8 mouse cellular contexts compared by ENCODE assay signal in the genomic region with DNA sequence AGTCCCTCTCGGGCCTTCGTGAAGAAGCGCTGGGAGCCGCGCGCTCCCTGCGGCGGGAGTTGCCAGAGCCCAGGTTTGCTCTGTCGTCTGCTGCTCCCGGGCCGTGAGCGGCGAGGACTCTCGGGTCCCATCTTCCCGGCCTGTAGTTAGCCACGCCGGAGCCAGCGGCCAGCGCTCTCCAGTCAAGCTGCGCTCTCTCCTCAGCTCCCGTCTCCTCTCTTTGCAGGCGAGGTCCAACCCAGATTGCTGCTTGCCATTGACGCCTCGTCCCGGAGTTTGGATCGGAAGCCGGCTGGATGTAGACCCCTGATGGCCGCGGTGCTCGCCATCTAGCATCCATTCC. TPM values are rescaled to one million over a fixed set of nuclear protein-coding genes. Genes with fewer than 3 reads are reported as not detected.
DNase-seq lines count a peak whose midpoint lies in the region; ATAC-seq and TF ChIP-seq lines count a peak whose summit lies in the region.

No protein-coding gene starts in this region.

- peak overlapping the region; percentile 92 for H3K9ac ChIP-seq in lung, embryonic 14.5 days
- H3K9ac ChIP-seq in embryonic facial prominence, embryonic 14.5 days (ENCODE audit: low read depth, low read length) = peak overlapping the region; percentile 90
- H3K9ac ChIP-seq in intestine, embryonic 16.5 days (ENCODE audit: low read depth, low read length) = peak overlapping the region; percentile 85
- peak overlapping the region; percentile 92 for H3K9ac ChIP-seq in neural tube, embryonic 15.5 days (replicated peaks)

- peak; percentile 77; the same call in 1 of the 2 replicates for ATAC-seq in lung, embryonic 14.5 days (ENCODE audit: insufficient read depth)
- peak; percentile 75; the same call in 1 of the 2 replicates for ATAC-seq in embryonic facial prominence, embryonic 14.5 days (ENCODE audit: low read depth)
- no peak for ATAC-seq in intestine, embryonic 16.5 days
- peak; percentile 80 for ATAC-seq in neural tube, embryonic 15.5 days (ENCODE audit: low FRiP score)

- peak overlapping the region; percentile 94 for H3K27ac ChIP-seq in lung, embryonic 14.5 days (ENCODE audit: low read depth)
- H3K27ac ChIP-seq in embryonic facial prominence, embryonic 14.5 days (replicated peaks; ENCODE audit: low read depth, low read length) = peak overlapping the region; percentile 89
- peak overlapping the region; percentile 91 for H3K27ac ChIP-seq in intestine, embryonic 16.5 days (ENCODE audit: low read length)
- H3K27ac ChIP-seq in neural tube, embryonic 15.5 days (replicated peaks) = peak overlapping the region; percentile 90

- no peaks in the 10 kb centered on the region for H3K9me3 ChIP-seq in lung, embryonic 14.5 days (ENCODE audit: low read depth, low read length)
- no peaks in the 10 kb centered on the region for H3K9me3 ChIP-seq in embryonic facial prominence, embryonic 14.5 days (ENCODE audit: control insufficient read depth, low read length)
- H3K9me3 ChIP-seq in intestine, embryonic 16.5 days (ENCODE audit: control insufficient read depth, low read length) = no peaks in the 10 kb centered on the region
- H3K9me3 ChIP-seq in neural tube, embryonic 15.5 days (replicated peaks) = no peaks in the 10 kb centered on the region

- no peak for TF ChIP-seq CTCF in lung, embryonic 14.5 days (IDR thresholded peaks at IDR 0.05; ENCODE audit: low read depth)

- no peaks in the 10 kb centered on the region for H3K4me1 ChIP-seq in lung, embryonic 14.5 days (ENCODE audit: insufficient read depth)
- peaks cover 5% of the 10 kb centered on the region; the same call in 1 of the 2 replicates for H3K4me1 ChIP-seq in embryonic facial prominence, embryonic 14.5 days (ENCODE audit: control insufficient read depth, insufficient read depth, low read length)
- peaks cover 3% of the 10 kb centered on the region; the same call in 1 of the 2 replicates for H3K4me1 ChIP-seq in intestine, embryonic 16.5 days (ENCODE audit: control insufficient read depth, insufficient read depth, low read length)
- peaks cover 26% of the 10 kb centered on the region for H3K4me1 ChIP-seq in neural tube, embryonic 15.5 days

- peak overlapping the region; percentile 84 for H3K4me2 ChIP-seq in lung, embryonic 14.5 days
- H3K4me2 ChIP-seq in embryonic facial prominence, embryonic 14.5 days (ENCODE audit: low read depth, low read length) = peak overlapping the region; percentile 57
- peak overlapping the region; percentile 74 for H3K4me2 ChIP-seq in intestine, embryonic 16.5 days (ENCODE audit: low read depth, low read length)
- H3K4me2 ChIP-seq in neural tube, embryonic 15.5 days = peak overlapping the region; percentile 84

- peaks cover 31% of the 10 kb centered on the region for H3K36me3 ChIP-seq in lung, embryonic 14.5 days (ENCODE audit: insufficient read depth)
- peaks cover 34% of the 10 kb centered on the region for H3K36me3 ChIP-seq in embryonic facial prominence, embryonic 14.5 days (ENCODE audit: control insufficient read depth, insufficient read depth, low read length)
- H3K36me3 ChIP-seq in intestine, embryonic 16.5 days (ENCODE audit: control insufficient read depth, insufficient read depth, low read length) = peaks cover 4% of the 10 kb centered on the region; the same call in 1 of the 2 replicates
- peaks cover 33% of the 10 kb centered on the region for H3K36me3 ChIP-seq in neural tube, embryonic 15.5 days

- no peak for DNase-seq in lung, embryonic 14.5 days
- DNase-seq in lung, adult 18-20 months = no peak
- DNase-seq in embryonic facial prominence, embryonic 14.5 days (ENCODE audit: low spot score) = no peak
- no peak for DNase-seq in cerebellum, adult 9-10 months
- no peak for DNase-seq in ovary, postnatal 36 days (ENCODE audit: low spot score)
- DNase-seq in testis, postnatal 10 days (ENCODE audit: low spot score) = no peak

- peak overlapping the region; percentile 79 for H3K4me3 ChIP-seq in lung, embryonic 14.5 days (ENCODE audit: low read depth, low read length)
- peak overlapping the region; percentile 76 for H3K4me3 ChIP-seq in embryonic facial prominence, embryonic 14.5 days (ENCODE audit: low read depth, low read length)
- H3K4me3 ChIP-seq in intestine, embryonic 16.5 days (ENCODE audit: low read length) = peak overlapping the region; percentile 76
- H3K4me3 ChIP-seq in neural tube, embryonic 15.5 days (replicated peaks) = peak overlapping the region; percentile 95

- no peaks in the 10 kb centered on the region for H3K27me3 ChIP-seq in lung, embryonic 14.5 days (ENCODE audit: insufficient read depth, low read length)
- H3K27me3 ChIP-seq in embryonic facial prominence, embryonic 14.5 days (replicated peaks; ENCODE audit: control insufficient read depth, insufficient read depth, low read length) = no peaks in the 10 kb centered on the region
- H3K27me3 ChIP-seq in intestine, embryonic 16.5 days (replicated peaks; ENCODE audit: control insufficient read depth, insufficient read depth, low read length) = no peaks in the 10 kb centered on the region
- no peaks in the 10 kb centered on the region for H3K27me3 ChIP-seq in neural tube, embryonic 15.5 days (replicated peaks)

- WGBS in lung, embryonic 14.5 days = under 1% methylated on average over 30 of the region's 30 CpGs
- under 1% methylated on average over 30 of the region's 30 CpGs for WGBS in embryonic facial prominence, embryonic 14.5 days
- under 1% methylated on average over 30 of the region's 30 CpGs for WGBS in intestine, embryonic 16.5 days
- WGBS in neural tube, embryonic 15.5 days = under 1% methylated on average over 30 of the region's 30 CpGs

RNA-seq across cellular contexts. Expression of a gene that starts 0.3 kb away (rescaled TPM):
- polyA plus RNA-seq in lung, embryonic 14.5 days (2014; fragmentation: Nextera tagmentation; extraction: Ambion mirVana) = 56.9 and 59.6 TPM in 2 replicates
- 54.8 and 55.3 TPM in 2 replicates for polyA plus RNA-seq in embryonic facial prominence, embryonic 14.5 days (2014; fragmentation: Nextera tagmentation; extraction: Ambion mirVana)
- polyA plus RNA-seq in intestine, embryonic 16.5 days (2015; fragmentation: Nextera tagmentation; extraction: Ambion mirVana) = 24.4 and 25.7 TPM in 2 replicates
- polyA plus RNA-seq in neural tube, embryonic 15.5 days (2015; fragmentation: Nextera tagmentation; extraction: Ambion mirVana) = 40.0 and 42.2 TPM in 2 replicates

RNA-seq across cellular contexts. Expression of a gene that starts 34.4 kb away (rescaled TPM):
- 19.0 and 21.9 TPM in 2 replicates for polyA plus RNA-seq in lung, embryonic 14.5 days (2014; fragmentation: Nextera tagmentation; extraction: Ambion mirVana)
- 34.0 and 39.2 TPM in 2 replicates for polyA plus RNA-seq in embryonic facial prominence, embryonic 14.5 days (2014; fragmentation: Nextera tagmentation; extraction: Ambion mirVana)
- polyA plus RNA-seq in intestine, embryonic 16.5 days (2015; fragmentation: Nextera tagmentation; extraction: Ambion mirVana) = 21.5 and 22.6 TPM in 2 replicates
- 123 and 135 TPM in 2 replicates for polyA plus RNA-seq in neural tube, embryonic 15.5 days (2015; fragmentation: Nextera tagmentation; extraction: Ambion mirVana)

RNA-seq across cellular contexts. Expression of a gene that starts 49.7 kb away (rescaled TPM):
- polyA plus RNA-seq in lung, embryonic 14.5 days (2014; fragmentation: Nextera tagmentation; extraction: Ambion mirVana) = 0.08 TPM in 1 of 2 replicates, not detected in the other
- 0.07 and 0.13 TPM in 2 replicates for polyA plus RNA-seq in embryonic facial prominence, embryonic 14.5 days (2014; fragmentation: Nextera tagmentation; extraction: Ambion mirVana)
- polyA plus RNA-seq in intestine, embryonic 16.5 days (2015; fragmentation: Nextera tagmentation; extraction: Ambion mirVana) = 0.07 and 0.09 TPM in 2 replicates
- polyA plus RNA-seq in neural tube, embryonic 15.5 days (2015; fragmentation: Nextera tagmentation; extraction: Ambion mirVana) = 0.64 and 0.74 TPM in 2 replicates
